Mouse (Mus musculus): Measurements from ENCODE around the gene Msantd2. TPM values are rescaled to one million over a fixed set of nuclear protein-coding genes. Genes with fewer than 3 reads are reported as not detected.

Msantd2 gene
- polyA plus RNA-seq, 1 experiment from 2014 or later = 14.7 TPM

GRCm38 (mm10) chr9:37544447-37545165, 55.5 kb downstream of the Msantd2 start:
- H3K4me1 ChIP-seq = peaks cover 26% of the 10 kb centered on the region
- H3K9me3 ChIP-seq = no peaks in the 10 kb centered on the region
- WGBS = 3% methylated on average over 29 of the region's 29 CpGs
- ATAC-seq (ENCODE audit: extremely low read depth, insufficient number of reproducible peaks, low FRiP score, low TSS enrichment) = no peak; the same call in 1 of the 2 replicates
- peak overlapping the region; percentile 69 for H3K9ac ChIP-seq
- peak overlapping the region; percentile 55 for H3K4me3 ChIP-seq
- H3K27me3 ChIP-seq (replicated peaks) = peaks cover 51% of the 10 kb centered on the region
- no peaks in the 10 kb centered on the region; the same call in 1 of the 2 replicates for H3K36me3 ChIP-seq
- no peak overlapping the region; the same call in 1 of the 2 replicates for H3K27ac ChIP-seq (replicated peaks)
- peak overlapping the region; percentile 88 for H3K4me2 ChIP-seq

GRCm38 (mm10) chr9:37545166-37545610, 56.1 kb downstream of the Msantd2 start:
- peak overlapping the region; percentile 88 for H3K4me2 ChIP-seq
- no peak overlapping the region for H3K27ac ChIP-seq (replicated peaks)
- peak overlapping the region; percentile 69 for H3K9ac ChIP-seq
- H3K27me3 ChIP-seq (replicated peaks) = peaks cover 55% of the 10 kb centered on the region
- 12% methylated on average over 17 of the region's 17 CpGs for WGBS
- H3K9me3 ChIP-seq = no peaks in the 10 kb centered on the region
- peaks cover 26% of the 10 kb centered on the region for H3K4me1 ChIP-seq
- peak overlapping the region; percentile 55 for H3K4me3 ChIP-seq
- ATAC-seq (ENCODE audit: extremely low read depth, insufficient number of reproducible peaks, low FRiP score, low TSS enrichment) = no peak
- no peaks in the 10 kb centered on the region; the same call in 1 of the 2 replicates for H3K36me3 ChIP-seq

- H3K4me1 ChIP-seq = peaks cover 26% of the 10 kb centered on the region
- 16% methylated on average over 27 of the region's 27 CpGs for WGBS
- no peak overlapping the region for H3K27ac ChIP-seq (replicated peaks)
- ATAC-seq (ENCODE audit: extremely low read depth, insufficient number of reproducible peaks, low FRiP score, low TSS enrichment) = no peak
- peak overlapping the region; percentile 88 for H3K4me2 ChIP-seq
- H3K9me3 ChIP-seq = no peaks in the 10 kb centered on the region
- H3K4me3 ChIP-seq = peak overlapping the region; percentile 26
- H3K36me3 ChIP-seq = no peaks in the 10 kb centered on the region
- peaks cover 62% of the 10 kb centered on the region for H3K27me3 ChIP-seq (replicated peaks)
- no peak overlapping the region for H3K9ac ChIP-seq
Observed at GRCm38 (mm10) chr9:37545847-37546452, 56.8 kb downstream of the Msantd2 start.

- Histone ChIP-seq H3K27ac (replicated peaks) (no peak overlapping the region), H3K36me3 (no peaks in the 10 kb centered on the region), H3K4me1 (peaks cover 31% of the 10 kb centered on the region), H3K4me3 (no peak overlapping the region), H3K27me3 (replicated peaks) (peaks cover 70% of the 10 kb centered on the region), H3K9ac (no peak overlapping the region), H3K9me3 (no peaks in the 10 kb centered on the region), H3K4me2 (no peak overlapping the region)
- 47% methylated on average over 1 of the region's 1 CpGs for WGBS
- ATAC-seq (ENCODE audit: extremely low read depth, insufficient number of reproducible peaks, low FRiP score, low TSS enrichment) = no peak
Observed at GRCm38 (mm10) chr9:37546889-37547288, 57.8 kb downstream of the Msantd2 start.

GRCm38 (mm10) chr9:37550435-37550834, 61.3 kb downstream of the Msantd2 start:
- WGBS = 59% methylated on average over 1 of the region's 1 CpGs
- Histone ChIP-seq H3K9me3 (no peaks in the 10 kb centered on the region), H3K36me3 (no peaks in the 10 kb centered on the region), H3K4me3 (no peak overlapping the region), H3K4me2 (no peak overlapping the region), H3K9ac (no peak overlapping the region), H3K4me1 (peaks cover 29% of the 10 kb centered on the region), H3K27ac (replicated peaks) (no peak overlapping the region), H3K27me3 (replicated peaks) (peaks cover 88% of the 10 kb centered on the region)
- ATAC-seq (ENCODE audit: extremely low read depth, insufficient number of reproducible peaks, low FRiP score, low TSS enrichment) = no peak

GRCm38 (mm10) chr9:37551751-37552531, 62.8 kb downstream of the Msantd2 start:
- peak overlapping the region; percentile 56 for H3K4me3 ChIP-seq
- H3K9ac ChIP-seq = peak overlapping the region; percentile 75
- ATAC-seq (ENCODE audit: extremely low read depth, insufficient number of reproducible peaks, low FRiP score, low TSS enrichment) = no peak
- H3K4me1 ChIP-seq = peaks cover 25% of the 10 kb centered on the region
- 2% methylated on average over 23 of the region's 23 CpGs for WGBS
- H3K36me3 ChIP-seq = no peaks in the 10 kb centered on the region
- H3K4me2 ChIP-seq = peak overlapping the region; percentile 93
- no peak overlapping the region for H3K27ac ChIP-seq (replicated peaks)
- peaks cover 80% of the 10 kb centered on the region for H3K27me3 ChIP-seq (replicated peaks)
- H3K9me3 ChIP-seq = no peaks in the 10 kb centered on the region

GRCm38 (mm10) chr9:37552536-37553293, 63.6 kb downstream of the Msantd2 start, which contains the start of gene Nrgn:
Gene Nrgn (minus strand): TSS chr9:37552904.
- peaks cover 79% of the 10 kb centered on the region for H3K27me3 ChIP-seq (replicated peaks)
- H3K9me3 ChIP-seq = no peaks in the 10 kb centered on the region
- H3K9ac ChIP-seq = peak within 1 kb of the TSS; percentile 75
- no peaks in the 10 kb centered on the region for H3K36me3 ChIP-seq
- WGBS = 4% methylated on average over 31 of the region's 31 CpGs
- peak within 1 kb of the TSS; percentile 93 for H3K4me2 ChIP-seq
- no peak within 1 kb of the TSS for H3K27ac ChIP-seq (replicated peaks)
- peak; percentile 69 for ATAC-seq (ENCODE audit: extremely low read depth, insufficient number of reproducible peaks, low FRiP score, low TSS enrichment)
- peak within 1 kb of the TSS; percentile 56 for H3K4me3 ChIP-seq
- peaks cover 25% of the 10 kb centered on the region for H3K4me1 ChIP-seq

GRCm38 (mm10) chr9:37554279-37554678, 65.2 kb downstream of the Msantd2 start:
- H3K4me3 ChIP-seq = no peak overlapping the region
- no peak overlapping the region for H3K27ac ChIP-seq (replicated peaks)
- H3K36me3 ChIP-seq = no peaks in the 10 kb centered on the region
- H3K4me1 ChIP-seq = peaks cover 25% of the 10 kb centered on the region
- H3K4me2 ChIP-seq = no peak overlapping the region
- no peak overlapping the region for H3K9ac ChIP-seq
- 63% methylated on average over 1 of the region's 1 CpGs for WGBS
- H3K9me3 ChIP-seq = no peaks in the 10 kb centered on the region
- H3K27me3 ChIP-seq (replicated peaks) = peaks cover 66% of the 10 kb centered on the region
- no peak for ATAC-seq (ENCODE audit: extremely low read depth, insufficient number of reproducible peaks, low FRiP score, low TSS enrichment)

- Histone ChIP-seq H3K4me2 (no peak within 1 kb of the TSS), H3K27me3 (replicated peaks) (peaks cover 57% of the 10 kb centered on the region), H3K9me3 (no peaks in the 10 kb centered on the region), H3K9ac (no peak within 1 kb of the TSS), H3K27ac (replicated peaks) (no peak within 1 kb of the TSS), H3K4me3 (no peak within 1 kb of the TSS), H3K4me1 (peaks cover 25% of the 10 kb centered on the region), H3K36me3 (no peaks in the 10 kb centered on the region)
- WGBS = 27% methylated on average over 7 of the region's 7 CpGs
- no peak for ATAC-seq (ENCODE audit: extremely low read depth, insufficient number of reproducible peaks, low FRiP score, low TSS enrichment)
Observed at GRCm38 (mm10) chr9:37554838-37555748, 66.0 kb downstream of the Msantd2 start, which contains the start of gene Siae. Gene Siae (plus strand): TSS chr9:37555698.

- H3K27ac ChIP-seq (replicated peaks) = no peak overlapping the region
- no peak overlapping the region for H3K4me2 ChIP-seq
- peaks cover 45% of the 10 kb centered on the region for H3K27me3 ChIP-seq (replicated peaks)
- no peak overlapping the region for H3K4me3 ChIP-seq
- no peaks in the 10 kb centered on the region for H3K9me3 ChIP-seq
- H3K9ac ChIP-seq = no peak overlapping the region
- H3K36me3 ChIP-seq = no peaks in the 10 kb centered on the region
- no peak for ATAC-seq (ENCODE audit: extremely low read depth, insufficient number of reproducible peaks, low FRiP score, low TSS enrichment)
- peaks cover 24% of the 10 kb centered on the region for H3K4me1 ChIP-seq
- 70% methylated on average over 3 of the region's 3 CpGs for WGBS
Observed at GRCm38 (mm10) chr9:37556366-37556765, 67.2 kb downstream of the Msantd2 start.

All from heart, embryonic 13.5 days (tissue).